Mouse (Mus musculus) gonadal fat pad, adult 2 months (tissue): ENCODE data around the gene Fyb2. TPM values are rescaled to one million over a fixed set of nuclear protein-coding genes. Genes with fewer than 3 reads are reported as not detected.

Experiments
- DNase-seq: peaks from one replicate; pipeline ENCODE4 v3.0.0-alpha.2; 2012; ENCODE audit warnings: low read depth
- polyA plus RNA-seq: library from polyadenylated mRNA; depleted of rRNA; stranded (reverse); fragments of >200 nt; gene quantifications from 2 replicates; pipeline ENCODE4 v1.2.3, GENCODE M21; 2012; rRNA removed

Fyb2 gene
- polyA plus RNA-seq, 1 experiment: 5.6 TPM

GRCm38 (mm10) chr4:105007360-105008018 is 94.2 kb downstream of the Fyb2 start:
- no peak for DNase-seq

GRCm38 (mm10) chr4:105013718-105014117 is 100.5 kb downstream of the Fyb2 start:
- no peak for DNase-seq

GRCm38 (mm10) chr4:105015496-105015895 is 102.2 kb downstream of the Fyb2 start:
- no peak for DNase-seq

GRCm38 (mm10) chr4:105016006-105016613 is 102.9 kb downstream of the Fyb2 start:
- DNase-seq: no peak

GRCm38 (mm10) chr4:105027278-105027677 is 114.0 kb downstream of the Fyb2 start:
- no peak for DNase-seq

GRCm38 (mm10) chr4:105031104-105031503 is 117.8 kb downstream of the Fyb2 start:
- no peak for DNase-seq

GRCm38 (mm10) chr4:105033153-105033552 is 119.9 kb downstream of the Fyb2 start:
- no peak for DNase-seq

- DNase-seq: no peak
Measured at GRCm38 (mm10) chr4:105034259-105034658, 121.0 kb downstream of the Fyb2 start.

GRCm38 (mm10) chr4:105050041-105050440 is 136.8 kb downstream of the Fyb2 start:
- DNase-seq: no peak

GRCm38 (mm10) chr4:105051291-105051690 is 138.0 kb downstream of the Fyb2 start:
- no peak for DNase-seq

Other genes with a start within 250 kb of the Fyb2 start
- gene C8b, start 147.1 kb upstream of the Fyb2 start, polyA plus RNA-seq: 0.11 TPM in 1 of 2 replicates, not detected in the other
- not detected in 2 replicates for gene Gm17662, start 56.1 kb upstream of the Fyb2 start, polyA plus RNA-seq
- 0.04 and 0.14 TPM in 2 replicates for gene C8a, start 37.1 kb upstream of the Fyb2 start, polyA plus RNA-seq
- 1.9 and 2.2 TPM in 2 replicates for gene Prkaa2, start 196.4 kb downstream of the Fyb2 start, polyA plus RNA-seq
- 142 and 157 TPM in 2 replicates for gene Plpp3, start 243.9 kb downstream of the Fyb2 start, polyA plus RNA-seq